Mouse (Mus musculus) brain, embryonic 18.5 days (tissue): ENCODE results near the gene Fam83g.

ENCODE experiments used
- DNase-seq: peaks from one replicate; pipeline ENCODE4 v3.0.0-alpha.2; 2012; ENCODE audit warnings: low read depth, low spot score

Fam83g gene

GRCm38 (mm10) chr11:61652216-61652615 is 31.7 kb upstream of the Fam83g start:
- DNase-seq: no peak

DNA sequence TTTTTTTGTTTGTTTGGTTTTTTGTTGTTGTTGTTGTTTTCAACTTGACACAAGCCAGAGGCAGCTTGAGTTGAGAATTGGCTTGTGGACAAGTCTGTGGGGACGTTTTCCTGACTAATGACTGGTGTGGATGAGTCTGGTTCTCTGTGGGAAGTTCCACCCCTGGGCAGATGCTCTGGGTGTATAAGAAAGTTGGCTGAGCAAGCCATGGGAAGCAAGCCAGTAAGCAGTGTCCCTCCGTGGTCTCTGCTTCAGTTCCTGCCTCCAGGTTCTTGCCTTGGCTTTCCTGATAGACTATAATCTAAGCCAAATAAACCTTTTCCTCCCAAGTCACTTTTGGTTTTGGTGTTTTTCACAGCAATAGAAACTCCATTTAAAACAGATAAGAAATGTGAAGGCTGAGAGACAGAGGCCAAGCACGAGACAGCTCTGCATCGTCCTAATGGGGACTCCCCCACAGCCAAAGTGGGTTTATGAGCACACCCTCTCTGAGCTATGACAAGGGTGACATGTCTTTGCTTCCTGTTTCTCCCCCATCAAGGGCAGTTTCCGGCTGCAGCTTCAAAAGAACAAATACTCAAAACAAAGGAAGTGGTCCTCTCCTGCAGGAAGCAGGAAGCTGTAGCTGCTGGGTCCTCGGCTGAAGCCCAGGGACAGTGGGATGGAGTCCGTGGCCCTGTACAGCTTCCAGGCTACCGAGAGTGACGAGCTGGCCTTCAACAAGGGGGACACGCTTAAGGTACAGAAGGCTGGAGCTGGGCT is 31.0 kb upstream of the Fam83g start, which contains the start of gene Grap:
Grap (plus strand) TSS at position 580 of the 762 bp plus-strand sequence.
- no peak for DNase-seq

GRCm38 (mm10) chr11:61653568-61653967 is 30.3 kb upstream of the Fam83g start:
- DNase-seq: no peak

GRCm38 (mm10) chr11:61654786-61655311 is 29.0 kb upstream of the Fam83g start:
- no peak for DNase-seq

- no peak for DNase-seq
Observed at GRCm38 (mm10) chr11:61655649-61656048, 28.2 kb upstream of the Fam83g start.

DNA sequence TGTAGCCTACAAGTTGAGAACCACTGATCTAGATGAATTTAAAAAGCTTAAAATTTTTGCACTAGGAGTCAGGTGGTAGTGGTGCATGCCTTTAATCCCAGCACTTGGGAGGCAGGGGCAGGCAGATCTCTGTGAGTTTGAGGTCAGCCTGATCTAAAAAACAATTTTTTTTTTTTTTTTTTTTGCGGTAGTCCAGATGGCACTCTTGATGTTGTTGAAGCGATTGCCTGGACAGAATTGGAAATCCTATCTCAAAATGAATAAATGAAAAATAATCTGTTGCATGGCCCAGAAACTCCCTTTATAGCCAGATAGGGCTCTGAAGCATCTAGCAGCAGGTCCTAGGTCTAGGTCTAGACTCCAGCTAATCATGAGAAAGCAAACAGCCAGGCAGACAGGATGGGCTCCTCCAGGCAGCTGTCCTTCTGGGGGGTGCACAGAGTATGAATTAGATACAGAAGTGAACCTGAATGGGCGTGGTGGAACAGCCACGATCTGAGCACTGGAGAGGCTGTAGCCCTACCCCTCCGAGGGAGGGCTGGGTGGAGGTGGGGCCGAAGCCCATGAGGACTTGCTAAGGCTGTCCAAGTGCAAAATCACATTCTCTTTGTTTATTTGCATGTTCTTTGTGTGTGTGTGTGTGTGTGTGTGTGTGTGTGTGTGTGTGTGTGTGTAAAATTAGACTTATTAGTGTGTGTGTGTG is 27.6 kb upstream of the Fam83g start:
- no peak for DNase-seq

DNA sequence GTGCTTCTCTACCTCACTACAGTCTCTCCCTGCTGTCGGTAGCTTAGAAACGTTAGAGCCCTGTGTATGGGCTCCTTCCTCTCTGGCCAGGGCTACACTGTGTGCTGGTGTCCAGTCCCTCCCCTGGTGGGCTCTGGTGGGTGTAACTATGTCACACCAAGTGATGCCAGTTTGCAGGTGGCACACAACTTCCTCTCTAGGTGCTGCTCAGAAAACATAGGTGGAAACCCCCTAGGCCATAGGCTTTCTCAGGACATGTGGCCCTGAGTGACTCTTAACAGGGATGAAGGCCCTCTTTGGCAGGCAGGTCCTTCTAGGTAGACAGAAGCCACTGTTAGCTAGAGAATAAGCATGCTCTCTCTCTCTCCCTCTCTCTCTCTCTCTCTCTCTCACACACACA is 26.5 kb upstream of the Fam83g start:
- no peak for DNase-seq

DNA sequence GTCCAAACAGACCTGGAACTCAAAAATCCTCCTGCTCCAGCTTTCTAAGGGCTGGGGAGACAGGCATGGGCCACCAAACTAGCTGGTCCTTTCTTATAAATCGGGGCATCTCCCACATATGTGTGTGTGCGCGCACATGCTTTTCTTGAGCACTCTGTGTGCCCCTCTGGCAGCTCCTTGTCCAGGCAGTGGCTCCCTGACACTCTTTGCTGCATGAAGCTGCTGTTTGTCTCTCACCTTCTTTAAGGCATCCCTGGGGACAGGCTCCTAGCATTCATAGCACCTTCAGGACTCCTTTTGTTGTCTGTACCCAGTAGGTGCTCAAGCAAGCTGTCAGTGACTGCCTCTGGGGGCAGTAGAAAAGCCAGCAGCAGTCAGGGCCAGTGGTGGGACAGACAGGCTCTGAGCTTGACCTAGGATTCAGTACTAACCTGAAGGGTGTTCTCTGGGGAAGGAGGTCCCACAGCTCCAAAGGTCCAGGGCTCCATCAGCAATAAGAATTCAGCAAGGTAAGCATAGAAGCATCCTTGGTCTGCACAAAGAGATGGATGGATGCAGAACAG is 25.4 kb upstream of the Fam83g start:
- no peak for DNase-seq

DNA sequence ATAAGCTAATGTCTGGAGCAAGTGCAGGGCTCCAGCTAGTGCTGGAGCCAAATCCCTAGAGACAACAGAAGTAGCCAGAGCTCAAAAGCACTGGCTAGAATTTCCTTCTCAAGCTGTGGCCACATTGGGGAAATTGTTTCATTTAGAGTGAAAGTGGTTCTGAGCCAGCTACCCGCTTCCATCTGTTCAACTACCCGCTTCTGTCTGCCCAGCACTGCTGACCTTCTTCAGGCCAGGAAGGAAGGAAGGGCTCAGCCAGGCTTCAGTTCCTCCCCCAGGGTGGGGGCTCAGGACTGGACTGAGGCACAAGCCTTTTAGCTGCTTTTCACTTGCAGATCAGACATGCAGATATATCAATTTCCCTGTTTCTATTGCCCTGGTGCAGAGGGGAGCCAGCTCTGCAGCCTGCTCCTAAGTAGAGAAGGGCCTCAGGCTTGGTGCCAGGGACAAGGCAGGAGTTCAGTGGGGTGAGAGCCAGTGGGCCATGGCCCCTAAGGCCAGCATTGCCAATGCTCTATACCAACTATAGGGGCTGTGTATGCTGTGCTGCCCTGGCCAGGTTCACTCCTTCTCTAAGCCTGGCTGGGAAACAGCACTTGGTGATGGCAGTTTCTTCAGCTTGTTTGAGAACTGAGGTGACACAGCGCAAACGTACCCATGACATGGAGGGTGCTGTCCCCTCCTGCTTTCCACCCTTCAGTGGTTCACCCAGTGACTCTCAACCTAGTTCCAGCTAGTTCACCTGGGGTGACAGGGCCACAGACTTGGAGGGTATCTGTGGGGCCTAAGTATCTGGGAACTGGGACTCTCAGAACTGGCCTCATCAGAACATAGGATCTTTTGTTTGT is 24.7 kb upstream of the Fam83g start:
- DNase-seq: no peak

DNA sequence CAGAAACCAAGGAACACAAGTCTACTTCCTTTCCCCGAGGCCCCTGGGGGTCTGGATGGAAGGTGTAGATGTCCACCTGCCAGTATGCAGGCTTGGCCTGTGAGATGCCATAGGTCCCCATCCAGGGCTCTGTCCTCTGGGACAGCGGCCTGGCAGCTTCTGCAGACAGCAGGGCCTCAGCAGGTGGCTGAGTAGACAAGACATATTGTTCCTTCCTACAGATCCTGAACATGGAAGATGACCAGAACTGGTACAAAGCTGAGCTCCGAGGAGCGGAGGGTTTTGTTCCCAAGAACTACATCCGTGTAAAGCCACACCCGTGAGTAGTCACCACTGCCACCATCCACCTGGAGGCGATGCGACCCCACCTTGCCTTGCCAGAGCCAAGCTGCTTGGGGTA is 23.9 kb upstream of the Fam83g start:
- no peak for DNase-seq

DNA sequence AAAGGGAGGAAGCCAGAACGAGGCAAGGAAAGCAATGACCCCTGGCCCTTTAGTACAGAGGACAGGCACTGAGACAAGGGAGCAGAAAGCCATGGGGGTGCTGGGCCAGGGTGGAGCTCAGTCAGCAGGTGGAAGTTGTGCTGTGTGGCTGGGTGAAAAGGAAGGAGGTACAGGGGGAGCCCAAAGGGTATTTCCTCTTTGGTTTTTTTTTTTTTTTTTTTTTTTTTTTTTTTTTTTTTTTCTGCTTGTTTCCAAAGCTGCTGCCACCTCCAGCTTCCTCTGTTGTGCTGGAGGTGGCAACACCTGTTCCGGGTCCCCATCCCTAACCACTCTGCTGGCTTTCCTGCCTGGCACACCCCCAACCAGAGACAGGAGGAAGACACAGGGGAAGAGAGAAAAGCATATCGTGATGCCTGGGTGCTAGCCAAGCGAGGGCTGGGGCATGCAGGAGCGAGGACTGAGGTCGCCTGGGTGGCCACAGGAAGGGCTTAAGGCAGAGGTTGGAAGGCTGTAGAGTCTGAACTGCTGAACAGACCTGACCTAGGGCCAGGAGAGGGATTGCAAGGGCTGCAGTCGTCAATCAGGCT is 23.0 kb upstream of the Fam83g start:
- no peak for DNase-seq

GRCm38 (mm10) chr11:61662189-61662588 is 21.7 kb upstream of the Fam83g start:
- no peak for DNase-seq

- DNase-seq: no peak
Observed at GRCm38 (mm10) chr11:61665401-61665800, 18.5 kb upstream of the Fam83g start.

GRCm38 (mm10) chr11:61665991-61666799 is 17.7 kb upstream of the Fam83g start:
- DNase-seq: no peak

- no peak for DNase-seq
Observed at GRCm38 (mm10) chr11:61667248-61667647, 16.6 kb upstream of the Fam83g start.

DNA sequence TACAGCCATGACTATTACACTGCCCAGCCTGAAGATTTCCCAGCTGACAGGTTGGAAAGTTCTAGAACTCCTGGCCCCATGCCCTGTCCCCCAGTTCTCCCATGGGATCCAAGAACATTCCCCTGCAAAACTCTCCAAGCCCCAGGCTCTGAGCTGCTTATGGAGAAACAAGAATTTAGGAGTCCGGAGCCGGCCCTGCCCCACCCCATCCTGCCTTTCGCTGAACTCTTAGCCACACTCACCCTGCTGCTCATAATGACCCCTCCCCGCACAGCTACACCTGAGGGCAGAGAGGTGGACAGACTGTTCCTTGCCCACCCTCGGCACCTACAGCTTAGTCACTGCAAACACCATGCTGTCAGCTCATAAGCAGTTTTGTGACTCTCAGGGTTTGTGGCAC is 16.1 kb upstream of the Fam83g start:
- no peak for DNase-seq

DNA sequence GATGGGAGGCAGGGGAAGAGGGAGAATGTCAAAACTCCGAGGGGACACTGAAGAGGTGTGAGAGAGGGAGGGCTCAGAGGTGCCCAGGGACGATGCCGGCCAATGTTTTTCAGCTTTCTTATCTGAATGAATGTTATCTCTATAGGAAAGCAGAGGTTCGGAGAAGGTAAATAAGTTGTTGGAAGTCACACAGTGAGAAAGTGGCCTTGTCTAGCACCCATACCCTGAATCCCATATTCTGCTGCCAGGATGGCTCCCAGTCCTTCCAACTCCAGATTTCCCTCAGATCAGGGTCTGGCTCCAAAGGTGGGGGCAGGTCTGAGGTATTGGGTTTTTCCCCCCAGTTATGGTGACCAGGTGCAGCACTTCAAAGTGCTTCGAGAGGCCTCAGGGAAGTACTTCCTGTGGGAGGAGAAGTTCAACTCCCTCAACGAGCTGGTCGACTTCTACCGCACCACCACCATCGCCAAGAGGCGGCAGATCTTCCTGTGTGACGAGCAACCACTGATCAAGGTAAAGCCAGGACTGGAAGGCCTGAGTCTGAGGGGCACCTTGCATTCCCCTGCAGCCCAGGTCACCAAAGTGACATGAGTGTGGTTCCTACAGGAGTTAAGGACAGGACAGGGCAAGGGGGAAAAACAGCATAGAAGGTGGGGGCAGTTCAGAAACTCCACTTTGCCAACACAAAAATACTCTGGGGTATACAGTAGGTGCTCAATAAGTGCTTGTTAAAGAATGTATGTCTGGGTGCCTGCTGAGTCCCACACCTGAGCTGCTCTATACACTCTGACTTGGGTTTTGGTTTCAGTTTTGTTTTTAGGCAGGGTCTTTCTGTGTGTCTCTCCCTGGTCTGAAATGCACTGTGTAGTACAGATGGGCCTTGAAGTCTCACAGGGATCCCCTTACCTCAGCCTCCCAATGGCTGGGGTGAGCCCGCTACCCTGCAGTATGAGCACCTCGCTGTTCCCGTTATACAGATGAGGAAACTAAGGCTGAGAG is 14.1 kb upstream of the Fam83g start:
- no peak for DNase-seq

GRCm38 (mm10) chr11:61671781-61672383 is 12.0 kb upstream of the Fam83g start:
- no peak for DNase-seq

DNA sequence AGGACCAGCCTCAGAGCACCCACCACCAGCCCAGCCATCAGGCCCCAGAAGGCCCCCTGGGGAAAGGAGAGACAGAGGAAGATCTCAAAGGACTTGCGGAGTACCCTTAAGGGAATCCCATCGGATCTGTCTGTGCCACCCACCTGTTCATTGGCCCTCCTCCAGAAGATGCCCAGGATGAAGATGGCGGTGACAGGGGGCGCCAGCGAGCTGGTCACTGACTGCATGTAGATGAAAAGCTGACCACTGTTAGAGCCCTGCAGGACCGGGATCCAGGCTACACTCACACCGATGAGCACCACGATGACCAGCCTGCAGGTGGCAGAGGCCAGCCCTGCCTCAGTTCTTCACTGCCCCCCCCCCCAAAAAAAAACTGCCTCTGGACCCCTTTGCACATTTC is 10.2 kb upstream of the Fam83g start:
- no peak for DNase-seq
